Mouse (Mus musculus) monocyte, adult 2 months (primary cell): ENCODE measurements around the gene Wfdc16.
"Not testable (repeated sequence)": the region's sequence is repeated elsewhere in the genome, so short reads cannot be mapped to it uniquely, and the experiment has no call there.

Experiments used
- DNase-seq, 2 experiments: peaks; one replicate each; pipeline ENCODE4 v3.0.0; 2022; ENCODE audit warnings: low spot score in 2 of 2, low read depth in 1 of 2

Gene Wfdc16

DNA sequence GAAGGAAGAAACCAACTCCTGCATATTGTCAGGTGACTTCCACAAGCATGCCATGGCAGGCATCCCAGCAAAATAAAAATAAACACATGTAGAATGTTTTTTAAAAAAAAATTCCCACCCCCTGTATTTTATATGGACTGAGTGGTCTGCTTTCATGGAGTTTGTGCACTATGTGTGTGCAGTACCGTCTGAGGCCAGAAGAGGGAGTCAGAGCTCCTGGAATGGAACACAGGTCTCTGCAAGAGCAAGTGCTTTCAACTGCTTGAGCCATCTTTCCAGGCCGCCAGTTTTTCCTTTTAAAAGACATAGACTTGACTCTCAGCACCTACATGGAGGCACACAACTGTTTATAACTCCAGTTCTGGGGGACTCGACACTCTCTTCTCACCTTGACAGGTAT, 35.1 kb downstream of the Wfdc16 start:
- no peak for DNase-seq

DNA sequence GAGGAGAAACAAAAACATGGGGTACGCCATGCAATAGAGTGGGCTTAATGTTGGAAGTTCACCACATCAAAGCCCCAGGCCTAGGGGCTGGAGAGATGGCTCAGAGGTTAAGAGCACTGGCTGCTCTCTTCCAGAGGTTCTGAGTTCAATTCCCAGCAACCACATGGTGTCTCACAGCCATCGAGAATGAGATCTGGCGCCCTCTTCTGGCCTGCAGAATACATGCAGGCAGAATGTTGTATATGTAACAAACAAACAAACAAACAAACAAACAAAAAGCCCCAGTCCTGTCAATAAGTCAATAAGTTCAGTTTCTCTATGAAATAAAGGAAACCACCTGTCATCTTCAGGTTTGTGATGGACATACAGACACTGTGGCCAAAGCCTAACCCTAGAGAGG, 38.4 kb downstream of the Wfdc16 start:
- DNase-seq, result no peak

DNA sequence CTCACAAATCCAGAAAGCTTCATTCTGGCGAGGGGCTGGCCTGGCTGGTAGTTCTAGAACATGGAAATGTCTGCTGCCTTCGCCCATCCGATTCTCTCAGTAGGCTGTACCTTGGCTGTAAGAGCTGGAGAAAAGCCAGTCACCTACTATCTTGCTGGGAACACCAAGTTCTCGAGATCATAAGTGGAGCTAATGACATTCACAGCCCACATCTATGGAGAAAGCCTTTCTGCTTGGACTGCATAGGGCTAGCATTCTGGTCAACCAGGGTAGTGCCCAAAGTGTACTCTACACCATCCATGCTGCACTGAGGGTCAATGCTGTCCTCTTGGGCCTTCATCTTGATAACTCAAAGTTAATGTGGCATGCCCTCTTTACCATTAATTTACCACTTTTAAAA, 45.1 kb downstream of the Wfdc16 start, which contains the start of gene Eppin:
TSS of gene Eppin (minus strand) at position 101 of the 400 bp plus-strand sequence.
- no peak for DNase-seq

DNA sequence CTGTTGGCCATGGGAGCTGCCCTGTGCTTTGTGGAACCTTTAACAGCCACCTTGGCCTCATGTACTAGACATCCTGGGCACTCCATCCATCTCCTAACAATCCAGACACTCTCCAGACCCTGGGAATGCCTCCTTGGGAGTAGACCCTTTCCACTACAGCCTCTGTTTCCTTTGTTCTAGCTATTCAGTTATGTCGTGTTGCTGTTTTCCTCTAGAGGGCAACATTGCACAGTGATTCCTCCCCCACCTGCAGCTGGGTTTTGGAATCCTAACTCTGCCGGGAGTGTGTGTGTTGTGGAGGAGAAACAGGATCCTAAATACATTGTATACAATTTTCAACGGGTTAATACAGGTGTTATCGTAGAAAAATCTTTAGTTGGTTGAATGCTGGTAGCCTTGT, 46.6 kb downstream of the Wfdc16 start:
- DNase-seq, result no peak

DNA sequence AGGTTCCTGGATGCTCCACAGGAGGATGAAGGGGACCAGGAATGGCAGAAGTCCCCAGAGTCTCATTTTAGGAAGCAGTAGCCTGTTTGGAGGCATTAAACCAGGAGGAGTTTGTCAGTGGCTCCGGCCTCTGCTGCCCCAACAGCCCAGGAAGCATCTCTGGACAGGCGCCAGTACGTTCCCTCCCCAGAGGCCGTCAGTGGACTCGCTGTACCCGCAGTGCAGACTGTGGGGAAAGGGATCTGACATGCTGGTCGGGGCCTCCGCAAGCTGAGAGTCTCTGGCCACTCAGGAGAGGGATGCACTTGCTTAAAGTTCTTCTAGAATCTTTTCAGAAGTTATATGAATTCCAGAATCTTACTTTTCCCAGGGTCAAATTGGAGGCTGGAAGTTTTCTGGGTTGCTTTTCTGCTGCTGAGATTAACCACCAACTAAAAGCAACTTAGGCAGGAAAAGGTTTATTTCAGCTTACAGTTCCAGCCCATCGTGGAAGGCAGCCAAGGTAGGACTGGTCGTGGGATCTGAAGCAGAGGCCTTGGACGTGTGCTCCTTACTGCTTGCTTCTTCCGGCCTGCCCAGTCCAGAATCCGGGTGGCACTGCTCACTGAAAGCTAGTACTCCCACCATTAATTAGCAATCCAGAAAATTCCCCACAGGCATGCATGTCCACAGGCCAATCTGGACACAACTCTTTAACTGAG, 53.4 kb downstream of the Wfdc16 start, which contains the start of gene Wfdc6a:
TSS of gene Wfdc6a (minus strand) at position 423 of the 701 bp plus-strand sequence.
- not testable (repeated sequence) for DNase-seq
